Mouse (Mus musculus) CD4-positive, CD25-positive, alpha-beta regulatory T cell, adult 2 months (primary cell): ENCODE data around the gene Ubtfl1.
"Not testable (repeated sequence)": the region's sequence is repeated elsewhere in the genome, so short reads cannot be mapped to it uniquely, and the experiment has no call there.

Source experiments
- DNase-seq: peaks from one replicate; pipeline ENCODE4 v3.0.0-alpha.2; 2012; ENCODE audit warnings: low read depth, low spot score

The Ubtfl1 gene

DNA sequence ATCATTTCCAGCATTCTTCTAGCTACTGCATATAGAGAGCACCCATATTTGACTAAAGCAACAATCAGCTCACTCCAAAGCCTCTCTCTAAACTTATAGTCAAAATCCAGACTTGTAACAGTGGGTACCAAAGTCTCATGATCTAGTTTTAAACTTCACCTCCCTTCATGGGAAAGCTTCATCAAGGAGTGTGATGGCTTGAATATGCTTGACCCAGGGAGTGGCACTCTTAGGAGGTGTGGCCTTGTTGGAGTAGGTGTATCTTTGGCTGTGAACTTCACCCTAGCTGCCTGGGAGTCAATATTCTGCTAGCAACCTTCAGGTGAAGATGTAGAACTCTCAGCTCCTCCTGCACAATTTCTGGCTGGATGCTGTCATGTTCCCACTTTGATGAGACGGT, at the start of gene Ubtfl1:
Ubtfl1 (plus strand) TSS at position 301 of the 400 bp plus-strand sequence.
- no peak for DNase-seq

DNA sequence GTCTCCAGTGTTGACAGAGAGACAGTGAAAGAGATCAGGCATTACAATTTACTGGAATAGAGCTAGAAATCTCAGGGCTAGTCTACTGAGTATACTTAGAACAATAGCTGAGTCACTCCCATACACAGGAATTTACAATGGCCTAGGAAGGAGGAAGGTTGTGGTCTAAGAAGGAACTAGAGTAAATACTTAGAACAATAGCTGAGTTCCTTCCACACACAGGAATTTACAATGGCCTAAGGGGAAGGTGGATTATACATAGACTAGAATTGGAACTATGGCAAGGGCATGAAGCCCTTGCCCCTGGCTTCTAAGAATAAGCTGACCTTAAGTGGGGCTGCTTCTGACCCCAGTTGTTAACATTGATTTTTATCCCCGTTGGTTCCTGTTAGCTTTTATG, 31.2 kb upstream of the Ubtfl1 start:
- DNase-seq, result not testable (repeated sequence)

DNA sequence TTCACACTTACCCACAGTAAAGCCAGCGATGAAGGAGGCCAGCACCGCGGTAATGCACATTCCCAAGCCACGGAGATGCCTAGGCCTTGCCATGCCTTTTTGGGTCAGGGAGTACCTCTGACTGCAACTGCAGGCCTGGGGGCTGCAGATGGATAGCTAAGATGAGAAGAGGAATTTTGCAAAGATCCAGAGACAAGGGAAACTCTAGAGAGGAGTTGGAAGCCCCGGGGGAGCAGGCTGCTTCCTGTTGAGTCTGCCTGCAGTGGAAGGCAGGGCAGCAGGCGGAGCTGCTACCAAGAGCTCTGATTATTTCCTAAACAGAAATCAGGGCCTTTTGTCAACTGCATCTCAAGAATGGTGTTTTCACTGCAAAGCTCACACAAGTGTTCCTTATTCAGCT, 18.4 kb upstream of the Ubtfl1 start:
- DNase-seq, result no peak

DNA sequence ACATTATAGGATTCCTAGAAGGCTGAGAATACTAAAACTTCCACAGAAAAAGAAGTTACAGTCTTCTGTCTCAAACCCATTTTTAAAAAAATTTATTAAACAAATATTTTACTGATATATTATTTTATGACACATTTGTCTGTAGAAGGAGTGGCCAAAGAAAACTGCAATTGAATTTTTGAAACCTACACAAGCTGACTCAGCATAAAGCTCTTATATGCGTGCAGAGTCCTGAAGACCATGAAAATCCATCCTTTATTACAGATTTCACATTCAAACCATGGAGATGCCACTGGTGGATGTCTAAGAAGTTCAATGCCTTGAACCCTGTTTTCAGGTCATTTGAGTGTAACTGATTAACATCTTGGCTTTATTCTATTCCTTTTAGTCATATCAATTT, 4.6 kb upstream of the Ubtfl1 start:
- no peak for DNase-seq

DNA sequence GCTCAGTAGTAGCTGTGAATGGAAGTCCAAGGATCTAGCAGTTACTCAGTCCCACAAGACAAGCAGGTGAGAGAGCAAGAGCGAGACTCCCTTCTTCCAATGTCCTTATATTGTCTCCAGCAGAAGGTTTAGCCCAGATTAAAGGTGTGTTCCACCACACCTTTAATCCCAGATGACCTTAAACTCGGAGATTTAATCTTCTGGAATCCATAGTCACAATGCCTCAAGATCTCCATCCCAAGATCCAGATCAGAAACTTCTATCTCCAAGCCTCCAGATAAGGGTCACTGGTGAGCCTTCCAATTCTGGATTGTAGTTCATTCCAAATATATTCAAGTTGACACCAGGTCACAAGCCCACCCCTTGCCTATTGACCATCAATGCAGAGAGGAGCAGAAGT, 1.3 kb upstream of the Ubtfl1 start, which contains the start of gene Naalad2:
Naalad2 (minus strand) TSS at position 101 of the 400 bp plus-strand sequence.
- DNase-seq, result not testable (repeated sequence)

DNA sequence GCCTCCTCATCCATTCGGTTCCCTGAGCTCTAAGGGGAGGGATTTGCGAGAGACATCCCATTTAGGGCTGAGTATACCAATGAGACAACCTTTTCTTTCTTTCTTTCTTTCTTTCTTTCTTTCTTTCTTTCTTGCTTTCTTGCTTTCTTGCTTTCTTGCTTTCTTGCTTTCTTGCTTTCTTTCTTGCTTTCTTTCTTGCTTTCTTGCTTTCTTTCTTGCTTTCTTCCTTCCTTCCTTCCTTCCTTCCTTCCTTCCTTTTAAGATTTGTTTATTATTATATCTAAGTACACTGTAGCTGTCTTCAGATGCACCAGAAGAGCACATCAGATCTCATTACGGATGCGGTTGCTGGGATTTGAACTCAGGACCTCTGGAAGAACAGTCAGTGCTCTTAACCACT, 8.2 kb downstream of the Ubtfl1 start:
- DNase-seq, result not testable (repeated sequence)

DNA sequence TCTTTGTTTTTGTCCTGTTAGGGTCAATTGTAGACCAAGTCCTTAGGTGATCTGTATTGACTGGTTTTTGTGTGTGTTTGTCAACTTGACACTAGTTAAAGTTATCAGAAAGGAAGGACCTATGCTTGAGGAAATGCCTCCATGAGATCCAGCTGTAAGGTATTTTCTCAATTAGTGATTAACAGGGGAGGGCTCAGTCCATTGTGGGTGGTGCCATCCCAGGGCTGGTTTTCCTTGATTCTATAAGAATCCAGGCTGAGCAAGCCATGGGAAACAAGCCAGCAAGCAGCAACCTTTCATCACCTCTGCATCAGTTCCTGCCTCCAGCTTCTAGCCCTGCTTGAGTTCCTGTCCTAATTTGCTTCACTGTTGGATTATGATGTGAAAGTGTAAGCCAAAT, 26.1 kb downstream of the Ubtfl1 start, which contains the start of gene Mbd3l2:
Mbd3l2 (plus strand) TSS at position 301 of the 400 bp plus-strand sequence.
- DNase-seq, result no peak

DNA sequence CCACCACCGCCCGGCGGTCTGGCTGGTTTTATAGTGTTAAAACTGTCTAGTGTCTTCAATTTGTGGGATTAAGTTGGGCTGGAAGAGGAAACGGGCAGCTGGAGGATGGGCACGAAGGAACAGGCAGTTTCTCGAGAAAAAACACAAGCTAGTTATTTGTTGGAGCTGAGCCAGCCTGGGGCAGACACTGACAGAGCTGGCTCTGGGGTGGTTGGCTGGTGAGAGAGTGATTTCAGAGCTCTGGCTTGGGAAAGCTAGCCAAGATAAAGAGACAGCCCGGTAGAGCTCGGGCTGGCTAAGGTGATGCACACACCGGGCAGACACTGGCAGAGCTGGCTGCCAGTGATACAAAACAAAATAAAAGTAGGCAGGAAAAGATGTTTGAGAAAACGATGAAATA, 27.5 kb downstream of the Ubtfl1 start:
- no peak for DNase-seq

DNA sequence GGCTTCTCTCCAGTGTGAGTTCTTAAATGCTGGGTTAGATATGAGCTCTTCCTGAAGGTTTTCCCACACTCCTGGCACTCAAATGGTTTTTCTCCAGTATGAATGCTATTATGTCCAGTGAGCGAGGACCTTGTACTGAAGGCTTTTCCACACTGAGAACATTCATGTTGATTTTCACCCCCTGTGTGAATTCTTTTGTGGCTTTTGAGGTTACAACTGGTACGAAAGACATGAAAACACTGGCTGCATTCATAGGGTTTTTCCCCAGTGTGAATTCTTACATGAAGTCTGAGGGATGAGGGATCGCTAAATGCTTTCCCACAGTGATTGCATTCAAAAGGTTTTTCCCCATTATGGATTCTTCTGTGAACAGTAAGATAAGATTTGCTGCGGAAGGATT, 52.3 kb downstream of the Ubtfl1 start:
- DNase-seq, result no peak
